Mouse (Mus musculus) bone marrow macrophage, adult 2 months (primary cell): ENCODE measurements around the gene Hsdl2. TPM values are rescaled to one million over a fixed set of nuclear protein-coding genes. Genes with fewer than 3 reads are reported as not detected.
"Not testable (repeated sequence)": the region's sequence is repeated elsewhere in the genome, so short reads cannot be mapped to it uniquely, and the experiment has no call there.

Source experiments
- H3K27ac ChIP-seq: 2 replicates; pipeline ENCODE4 v1.5.1; 2012; ENCODE audit warnings: low read depth, low read length; ENCODE audit not compliant: insufficient read depth
- H3K4me1 ChIP-seq: 2 replicates; pipeline ENCODE4 v1.6.1; 2012; ENCODE audit warnings: low read length; ENCODE audit not compliant: control insufficient read depth, insufficient read depth
- H3K4me3 ChIP-seq: 2 replicates; pipeline ENCODE4 v1.5.1; 2012; ENCODE audit warnings: mild to moderate bottlenecking, low read length, moderate library complexity; ENCODE audit not compliant: insufficient read depth
- CTCF ChIP-seq: IDR thresholded peaks from 2 replicates; pipeline ENCODE4 v1.5.1; 2012; ENCODE audit warnings: low read depth, mild to moderate bottlenecking, low read length, moderate library complexity
- POLR2A ChIP-seq: IDR thresholded peaks from 2 replicates; pipeline ENCODE4 v1.6.1; 2012; ENCODE audit warnings: mild to moderate bottlenecking, low read depth, low read length, borderline replicate concordance
- polyA plus RNA-seq: library from polyadenylated mRNA; stranded (reverse); fragments of >200 nt; gene quantifications from 2 replicates; pipeline ENCODE4 v1.2.4, GENCODE M21; 2012; ENCODE audit not compliant: missing spikeins, insufficient read depth, insufficient read length

Gene Hsdl2
- polyA plus RNA-seq, 1 experiment: 17.1 TPM

DNA sequence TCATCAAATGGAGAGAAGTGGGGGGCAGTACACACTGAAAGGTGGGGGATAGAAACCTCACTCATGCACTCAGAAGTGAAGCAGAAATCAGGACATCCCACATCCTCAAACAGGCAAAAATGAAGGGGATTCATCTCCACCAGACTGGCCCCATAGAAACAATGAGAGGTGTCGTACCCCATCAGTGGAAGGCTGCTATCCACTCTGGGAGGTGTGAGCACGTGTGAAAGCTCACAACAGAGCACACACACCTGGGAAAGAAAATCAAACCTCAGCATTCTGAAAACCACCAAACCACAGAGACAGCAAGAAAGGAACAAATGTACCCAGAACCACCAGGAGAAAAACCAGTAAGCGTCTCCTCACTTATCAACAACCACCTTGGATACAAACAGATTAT, 17.2 kb upstream of the Hsdl2 start:
- H3K4me1 ChIP-seq: peaks cover 16% of the 10 kb centered on the region
- TF ChIP-seq CTCF (no peak), POLR2A (no peak)
- H3K27ac ChIP-seq: no peak overlapping the region
- H3K4me3 ChIP-seq: no peak overlapping the region

DNA sequence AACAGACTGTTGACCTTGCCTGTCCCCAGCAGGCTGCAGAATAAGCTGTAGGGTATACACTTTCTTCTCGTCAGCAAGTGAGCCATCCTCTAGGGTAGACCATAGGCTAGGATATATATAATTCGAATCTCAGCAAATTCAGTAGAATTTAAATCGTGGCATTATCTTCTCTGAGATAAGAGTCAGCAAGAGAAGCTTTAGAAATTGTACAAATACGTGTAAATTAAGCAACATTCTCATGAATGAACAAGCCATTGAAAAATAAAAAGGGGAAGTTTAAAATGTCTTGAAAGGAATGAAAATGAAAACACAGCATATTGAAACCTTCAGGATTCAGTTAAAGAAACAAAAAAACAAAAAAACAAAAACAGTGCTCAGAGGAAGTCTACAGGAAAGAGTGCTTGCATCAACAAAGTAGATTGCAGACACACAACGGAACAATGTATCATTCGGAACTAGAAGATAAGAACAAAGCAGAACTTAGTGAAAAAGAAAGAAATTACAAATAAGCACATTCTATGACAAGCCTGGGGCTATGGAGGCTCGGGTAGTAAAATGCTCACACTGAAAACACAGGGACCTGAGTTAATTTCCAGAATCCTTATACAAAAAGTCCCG, 15.7 kb upstream of the Hsdl2 start:
- peaks cover 15% of the 10 kb centered on the region for H3K4me1 ChIP-seq
- H3K4me3 ChIP-seq: peak overlapping the region; percentile 35
- H3K27ac ChIP-seq: peak overlapping the region; percentile 72
- TF ChIP-seq CTCF (no peak), POLR2A (no peak)

DNA sequence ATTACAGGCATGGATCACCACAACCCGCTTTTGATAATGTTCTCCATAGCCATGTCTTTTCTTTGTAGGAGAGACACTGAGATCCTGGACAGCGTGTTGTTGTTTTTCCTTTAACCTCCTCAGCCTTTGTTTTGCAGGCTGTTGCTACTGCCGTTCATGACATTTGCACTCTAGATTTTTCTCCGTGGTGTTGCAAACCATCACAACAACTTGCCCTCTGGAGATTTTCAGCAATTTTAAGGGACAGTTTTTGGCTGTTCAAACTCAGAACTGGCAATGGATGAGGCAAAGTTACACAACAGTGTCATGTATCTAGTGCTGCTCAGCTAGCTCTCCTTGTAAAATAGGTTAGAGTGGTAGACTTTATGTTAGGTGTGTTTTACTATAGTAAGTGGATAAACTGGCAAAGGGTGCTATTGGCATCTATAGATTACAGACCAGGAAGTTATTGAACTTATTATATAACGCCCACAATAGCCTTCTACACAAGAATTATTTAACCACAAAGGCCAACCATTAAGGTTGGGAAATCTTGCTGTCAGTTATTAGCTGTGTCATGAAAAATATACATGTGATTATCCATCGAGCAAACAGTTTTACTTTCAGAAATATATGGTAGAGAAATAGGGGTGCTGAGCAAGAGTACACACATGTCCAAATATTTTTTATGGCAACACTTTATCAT, 13.6 kb upstream of the Hsdl2 start:
- no peak overlapping the region for H3K4me3 ChIP-seq

GRCm38 (mm10) chr4:59569538-59569937, 11.8 kb upstream of the Hsdl2 start:
- Histone ChIP-seq H3K4me1 (peaks cover 12% of the 10 kb centered on the region), H3K4me3 (peak overlapping the region; percentile 16; the same call in 1 of the 2 replicates), H3K27ac (peak overlapping the region; percentile 40; the same call in 1 of the 2 replicates)
- no peak for TF ChIP-seq CTCF
- TF ChIP-seq POLR2A: no peak

More for the DNA sequence above, 13.6 kb upstream of the Hsdl2 start:
- TF ChIP-seq POLR2A (no peak), CTCF (no peak)
- Histone ChIP-seq H3K4me1 (peaks cover 12% of the 10 kb centered on the region), H3K27ac (no peak overlapping the region)

GRCm38 (mm10) chr4:59570519-59570918, 10.8 kb upstream of the Hsdl2 start:
- not testable (repeated sequence) for H3K27ac ChIP-seq, H3K4me3 ChIP-seq

DNA sequence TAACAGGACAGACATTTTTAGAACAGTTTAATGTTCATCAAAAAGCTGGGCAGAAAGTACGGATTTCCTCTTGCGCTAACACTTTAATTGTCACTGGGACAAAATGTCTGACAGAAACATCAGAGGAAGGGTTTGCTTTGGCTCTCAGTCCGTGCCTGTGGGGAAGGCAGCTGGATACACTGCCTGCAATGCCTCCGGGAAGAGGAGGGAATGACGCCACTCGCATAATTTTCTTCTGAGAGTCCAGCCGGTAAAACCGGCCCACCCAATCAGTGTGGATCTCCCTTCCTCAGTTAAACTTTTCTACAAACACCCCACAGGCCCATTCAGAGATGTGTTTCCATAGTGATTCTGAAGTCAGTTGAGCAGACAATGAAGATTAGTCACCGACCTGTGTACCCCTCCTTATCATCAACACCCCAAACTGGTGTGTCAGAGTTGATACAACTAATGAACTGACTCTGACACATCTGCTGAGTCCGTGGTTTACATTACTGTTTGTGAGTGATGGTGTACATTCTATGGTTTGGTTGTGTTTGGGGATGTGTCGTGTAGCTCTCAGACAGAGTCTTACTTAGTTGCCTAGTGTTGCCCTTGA, 8.7 kb upstream of the Hsdl2 start:
- H3K27ac ChIP-seq: no peak overlapping the region
- no peak for TF ChIP-seq POLR2A
- no peak overlapping the region for H3K4me3 ChIP-seq
- H3K4me1 ChIP-seq: peaks cover 16% of the 10 kb centered on the region

More at GRCm38 (mm10) chr4:59570519-59570918, 10.8 kb upstream of the Hsdl2 start:
- peaks cover 20% of the 10 kb centered on the region for H3K4me1 ChIP-seq

GRCm38 (mm10) chr4:59575184-59575958, 6.0 kb upstream of the Hsdl2 start:
- no peak overlapping the region for H3K27ac ChIP-seq
- no peak for TF ChIP-seq POLR2A
- TF ChIP-seq CTCF: no peak
- peaks cover 14% of the 10 kb centered on the region for H3K4me1 ChIP-seq

DNA sequence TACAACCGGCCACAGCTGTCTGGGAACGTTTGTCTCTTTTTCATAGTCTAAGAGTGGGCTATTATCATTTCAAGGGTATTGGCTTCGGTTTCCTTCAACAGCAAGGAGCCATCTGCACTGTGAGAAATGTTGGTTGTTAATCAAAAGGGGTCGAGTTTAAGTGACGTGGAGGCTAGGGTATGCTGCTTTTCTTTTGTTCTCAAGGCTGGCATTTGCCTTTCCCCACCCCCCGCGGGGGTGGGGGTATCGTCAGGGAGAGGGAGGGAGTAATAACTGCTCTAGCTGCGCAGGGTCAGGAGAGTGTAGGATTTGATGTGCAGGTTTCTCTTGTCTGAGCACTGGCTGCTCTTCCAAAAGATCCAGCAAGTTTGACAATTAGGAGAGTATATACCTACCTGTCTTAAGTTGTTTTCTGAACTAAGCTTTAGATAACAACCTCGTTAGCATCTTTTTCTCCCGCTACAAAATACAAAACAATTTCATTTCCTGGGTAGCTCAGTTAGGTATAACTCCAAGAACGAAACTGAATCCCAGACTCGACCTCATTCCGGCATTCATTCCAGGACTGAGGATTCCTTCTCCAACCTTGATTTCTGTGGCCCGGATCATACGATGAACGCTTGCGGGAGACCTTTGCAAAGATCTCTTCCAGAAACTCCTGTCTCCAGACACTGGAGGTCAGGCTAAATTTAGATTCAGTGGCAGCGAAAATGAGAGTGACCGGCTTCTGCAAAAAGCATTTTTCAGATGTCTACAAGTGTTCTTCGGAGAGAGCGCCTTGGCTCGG, 675 bp upstream of the Hsdl2 start:
- Histone ChIP-seq H3K4me1 (peaks cover 10% of the 10 kb centered on the region), H3K27ac (peak overlapping the region; percentile 37), H3K4me3 (peak overlapping the region; percentile 89)
- TF ChIP-seq POLR2A (no peak), CTCF (no peak)

More at GRCm38 (mm10) chr4:59575184-59575958, 6.0 kb upstream of the Hsdl2 start:
- no peak overlapping the region for H3K4me3 ChIP-seq

- H3K27ac ChIP-seq: no peak overlapping the region
- TF ChIP-seq CTCF: no peak
- no peak for TF ChIP-seq POLR2A
- H3K4me3 ChIP-seq: peak overlapping the region; percentile 86; the same call in 1 of the 2 replicates
- peaks cover 7% of the 10 kb centered on the region for H3K4me1 ChIP-seq
Observed at GRCm38 (mm10) chr4:59582186-59582585, 823 bp downstream of the Hsdl2 start.
